Mouse (Mus musculus) small intestine, adult 2 months (tissue): ENCODE measurements around the gene A630095N17Rik.

Experiments
- CTCF ChIP-seq: fragments of 200-500 bp; IDR thresholded peaks from 2 replicates; pipeline ENCODE4 v1.5.1; 2012; ENCODE audit warnings: low read depth, mild to moderate bottlenecking, control low read depth, inconsistent platforms, low read length, moderate library complexity, mixed read lengths; ENCODE audit not compliant: insufficient replicate concordance, insufficient read length; ENCODE audit errors: extremely low read depth
- POLR2A ChIP-seq: fragments of 200-500 bp; IDR thresholded peaks from 2 replicates; pipeline ENCODE4 v1.6.1; 2012; ENCODE audit warnings: low read depth, mild to moderate bottlenecking, control low read depth, inconsistent platforms, low read length, moderate library complexity

DNA sequence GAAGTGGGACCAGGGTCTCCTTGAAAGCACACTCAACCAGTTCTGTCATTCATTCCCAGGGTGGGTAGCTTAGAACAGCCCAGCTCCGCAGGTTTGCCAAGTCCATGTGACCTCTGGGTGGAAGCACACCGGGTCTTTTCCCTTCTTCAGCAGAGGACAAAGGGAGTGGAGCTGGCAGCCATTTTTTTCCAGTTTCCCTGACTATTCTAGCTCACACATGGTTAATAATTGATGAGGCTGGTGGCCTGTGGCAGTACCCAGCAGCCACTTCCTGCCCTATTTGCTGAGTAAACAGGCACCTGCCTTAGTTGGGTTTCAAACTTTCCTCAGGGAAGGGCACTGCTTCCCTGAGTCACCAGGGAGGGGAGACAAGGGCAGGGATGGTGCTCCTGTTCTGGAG, 17.5 kb downstream of the A630095N17Rik start:
- no peak; the same call in 1 of the 2 replicates for TF ChIP-seq CTCF
- no peak for TF ChIP-seq POLR2A
